Mouse (Mus musculus) E14TG2a.4 (cell line): ENCODE measurements around the gene Cluh.

Experiments
- H3K27me3 ChIP-seq: 2 replicates; pipeline ENCODE4 v1.6.1; 2014; ENCODE audit warnings: low read length, control low read depth; ENCODE audit not compliant: insufficient read depth
- H3K36me3 ChIP-seq: 2 replicates; pipeline ENCODE4 v1.6.1; 2014; ENCODE audit warnings: low read length, control low read depth; ENCODE audit not compliant: insufficient read depth
- H3K4me1 ChIP-seq: replicated peaks from 2 replicates; pipeline ENCODE4 v1.6.1; 2014; ENCODE audit warnings: low read depth, low read length, control low read depth
- H3K4me3 ChIP-seq: replicated peaks from 2 replicates; pipeline ENCODE4 v1.5.1; 2014; ENCODE audit warnings: mild to moderate bottlenecking, low read length
- H3K9me3 ChIP-seq: 2 replicates; pipeline ENCODE4 v1.6.1; 2014; ENCODE audit warnings: low read length, control low read depth
- CTCF ChIP-seq: conservative IDR thresholded peaks from 2 replicates; pipeline ENCODE4 v1.5.1; 2014; ENCODE audit warnings: low read length
- NANOG ChIP-seq: IDR thresholded peaks from 2 replicates; pipeline ENCODE4 v1.6.1; 2014; ENCODE audit warnings: borderline replicate concordance, low read length, mixed read lengths
- POU5F1 ChIP-seq: IDR thresholded peaks from 2 replicates; pipeline ENCODE4 v1.6.1; 2014; ENCODE audit warnings: low read length, borderline replicate concordance

Cluh gene

GRCm38 (mm10) chr11:74653385-74653784 lies 4.1 kb downstream of the Cluh start:
- no peak for TF ChIP-seq POU5F1
- no peak for TF ChIP-seq NANOG
- Histone ChIP-seq H3K27me3 (no peaks in the 10 kb centered on the region), H3K9me3 (no peaks in the 10 kb centered on the region), H3K4me3 (peak overlapping the region; percentile 99), H3K4me1 (peaks cover 75% of the 10 kb centered on the region), H3K36me3 (peaks cover 79% of the 10 kb centered on the region)

- TF ChIP-seq CTCF: no peak
- no peak for TF ChIP-seq NANOG
- TF ChIP-seq POU5F1: no peak
- Histone ChIP-seq H3K9me3 (no peaks in the 10 kb centered on the region), H3K4me1 (peaks cover 71% of the 10 kb centered on the region), H3K27me3 (no peaks in the 10 kb centered on the region), H3K36me3 (peaks cover 100% of the 10 kb centered on the region), H3K4me3 (no peak overlapping the region)
Measured at GRCm38 (mm10) chr11:74655941-74656340, 6.6 kb downstream of the Cluh start.

GRCm38 (mm10) chr11:74660336-74660735 lies 11.0 kb downstream of the Cluh start:
- H3K4me3 ChIP-seq: no peak overlapping the region
- no peaks in the 10 kb centered on the region for H3K27me3 ChIP-seq
- no peak for TF ChIP-seq POU5F1
- no peak for TF ChIP-seq CTCF
- H3K9me3 ChIP-seq: no peaks in the 10 kb centered on the region
- peaks cover 46% of the 10 kb centered on the region for H3K4me1 ChIP-seq
- peaks cover 100% of the 10 kb centered on the region for H3K36me3 ChIP-seq

GRCm38 (mm10) chr11:74661641-74662040 lies 12.3 kb downstream of the Cluh start:
- Histone ChIP-seq H3K4me3 (no peak overlapping the region), H3K4me1 (peaks cover 43% of the 10 kb centered on the region), H3K9me3 (no peaks in the 10 kb centered on the region), H3K36me3 (peaks cover 100% of the 10 kb centered on the region), H3K27me3 (no peaks in the 10 kb centered on the region)
- TF ChIP-seq CTCF (no peak), NANOG (no peak)

GRCm38 (mm10) chr11:74662221-74662620 lies 12.9 kb downstream of the Cluh start:
- Histone ChIP-seq H3K4me1 (peaks cover 43% of the 10 kb centered on the region), H3K9me3 (no peaks in the 10 kb centered on the region), H3K27me3 (no peaks in the 10 kb centered on the region), H3K4me3 (no peak overlapping the region), H3K36me3 (peaks cover 100% of the 10 kb centered on the region)
- TF ChIP-seq CTCF (no peak), POU5F1 (no peak), NANOG (no peak)

- TF ChIP-seq NANOG (no peak), CTCF (no peak), POU5F1 (no peak)
- no peak overlapping the region for H3K4me3 ChIP-seq
- no peaks in the 10 kb centered on the region for H3K9me3 ChIP-seq
- H3K36me3 ChIP-seq: peaks cover 100% of the 10 kb centered on the region
- no peaks in the 10 kb centered on the region for H3K27me3 ChIP-seq
- H3K4me1 ChIP-seq: peaks cover 45% of the 10 kb centered on the region
Measured at GRCm38 (mm10) chr11:74664279-74664678, 15.0 kb downstream of the Cluh start.

GRCm38 (mm10) chr11:74664906-74665305 lies 15.6 kb downstream of the Cluh start:
- H3K36me3 ChIP-seq: peaks cover 100% of the 10 kb centered on the region
- no peak for TF ChIP-seq CTCF
- no peak for TF ChIP-seq NANOG
- no peak for TF ChIP-seq POU5F1
- no peak overlapping the region for H3K4me3 ChIP-seq
- H3K9me3 ChIP-seq: no peaks in the 10 kb centered on the region
- peaks cover 43% of the 10 kb centered on the region for H3K4me1 ChIP-seq
- no peaks in the 10 kb centered on the region for H3K27me3 ChIP-seq

- H3K27me3 ChIP-seq: no peaks in the 10 kb centered on the region
- H3K9me3 ChIP-seq: no peaks in the 10 kb centered on the region
- H3K4me3 ChIP-seq: no peak overlapping the region
- TF ChIP-seq NANOG (no peak), CTCF (no peak), POU5F1 (no peak)
- peaks cover 43% of the 10 kb centered on the region for H3K4me1 ChIP-seq
- peaks cover 100% of the 10 kb centered on the region for H3K36me3 ChIP-seq
Measured at GRCm38 (mm10) chr11:74665631-74666283, 16.5 kb downstream of the Cluh start.

- Histone ChIP-seq H3K36me3 (peaks cover 100% of the 10 kb centered on the region), H3K4me3 (no peak overlapping the region), H3K4me1 (peaks cover 41% of the 10 kb centered on the region), H3K9me3 (no peaks in the 10 kb centered on the region), H3K27me3 (no peaks in the 10 kb centered on the region)
- TF ChIP-seq CTCF: no peak
Measured at GRCm38 (mm10) chr11:74666284-74666652, 17.0 kb downstream of the Cluh start.
